Mouse (Mus musculus) E14TG2a.4 (cell line): ENCODE measurements around the gene Kif1a.

Source experiments
- CTCF ChIP-seq: conservative IDR thresholded peaks from 2 replicates; pipeline ENCODE4 v1.5.1; 2014; ENCODE audit warnings: low read length
- POU5F1 ChIP-seq: IDR thresholded peaks from 2 replicates; pipeline ENCODE4 v1.6.1; 2014; ENCODE audit warnings: low read length, borderline replicate concordance

- no peak for TF ChIP-seq CTCF
- no peak for TF ChIP-seq POU5F1
Measured at GRCm38 (mm10) chr1:93068553-93068952, 33.2 kb downstream of the Kif1a start.
